9 mouse cellular contexts compared by ENCODE assay signal in genomic region chr3:79285097-79285675, GRCm38 (mm10). TPM values are rescaled to one million over a fixed set of nuclear protein-coding genes. Genes with fewer than 3 reads are reported as not detected.
A peak's percentile ranks its signal among the peaks of the same experiment; 100 is the strongest.
DNase-seq lines count a peak whose midpoint lies in the region; ATAC-seq and TF ChIP-seq lines count a peak whose summit lies in the region.
"Had no signal": no experiment of that assay in that cellular context is flagged by ENCODE, and none has a peak within 500 bp of the region (broad histone marks: within the 10 kb centered on the region; RNA-seq: fewer than 3 reads in every experiment).

No protein-coding gene starts in this region.

- peaks cover 14% of the 10 kb centered on the region for H3K4me1 ChIP-seq in lung, adult 2 months (ENCODE audit: control insufficient read depth, insufficient read depth, low read length)
- H3K4me1 ChIP-seq in cortical plate, adult 2 months (ENCODE audit: control insufficient read depth, insufficient read depth, low read length), result peaks cover 11% of the 10 kb centered on the region; the same call in 1 of the 2 replicates
- H3K4me1 ChIP-seq in hindbrain, embryonic 12.5 days, result peaks cover 28% of the 10 kb centered on the region
- peaks cover 46% of the 10 kb centered on the region for H3K4me1 ChIP-seq in midbrain, embryonic 10.5 days

- no peak for TF ChIP-seq CTCF in lung, adult 2 months (IDR thresholded peaks at IDR 0.05; ENCODE audit: insufficient read depth, low read length)
- no peak for TF ChIP-seq CTCF in cortical plate, adult 2 months (IDR thresholded peaks at IDR 0.05; ENCODE audit: extremely low read depth, insufficient read depth, low read length)

- no peak for DNase-seq in lung, adult 2 months
- DNase-seq in lung, postnatal 14 days, result no peak
- no peak for DNase-seq in midbrain, embryonic 10.5 days (ENCODE audit: low spot score)
- DNase-seq in adrenal gland, adult 8-10 months, result no peak
- no peak for DNase-seq in spleen, postnatal 36 days (ENCODE audit: low spot score in 2 of 2)

- peak overlapping the region; percentile 64 for H3K4me3 ChIP-seq in lung, adult 2 months (replicated peaks; ENCODE audit: extremely low read depth, low read depth, low read length)
- H3K4me3 ChIP-seq in cortical plate, adult 2 months (ENCODE audit: insufficient read depth, low read length), result peak overlapping the region; percentile 94
- H3K4me3 ChIP-seq in hindbrain, embryonic 12.5 days, result peak overlapping the region; percentile 77
- H3K4me3 ChIP-seq in midbrain, embryonic 10.5 days, result peak overlapping the region; percentile 93

- H3K27ac ChIP-seq in cortical plate, adult 2 months (ENCODE audit: insufficient read depth, low read length), result no peak overlapping the region
- no peak overlapping the region for H3K27ac ChIP-seq in hindbrain, embryonic 12.5 days
- no peak overlapping the region for H3K27ac ChIP-seq in midbrain, embryonic 10.5 days (replicated peaks)

- H3K9me3 ChIP-seq in hindbrain, embryonic 12.5 days (replicated peaks), result no peaks in the 10 kb centered on the region
- no peaks in the 10 kb centered on the region for H3K9me3 ChIP-seq in midbrain, embryonic 10.5 days (replicated peaks)

- no peak for TF ChIP-seq POLR2A in lung, adult 2 months (IDR thresholded peaks at IDR 0.05; ENCODE audit: borderline replicate concordance, extremely low read depth, low read depth, low read length)
- TF ChIP-seq POLR2A in cortical plate, adult 2 months (IDR thresholded peaks at IDR 0.05; ENCODE audit: extremely low read depth, insufficient read depth, low read length), result no peak

- H3K36me3 ChIP-seq in hindbrain, embryonic 12.5 days, result no peaks in the 10 kb centered on the region
- no peaks in the 10 kb centered on the region for H3K36me3 ChIP-seq in midbrain, embryonic 10.5 days

- no peak for ATAC-seq in hindbrain, embryonic 12.5 days (ENCODE audit: low FRiP score)
- no peak for ATAC-seq in erythroid progenitor cell, adult 5-6 weeks (replicated peaks; ENCODE audit: low FRiP score, poor library complexity, severe bottlenecking)

- 34% methylated on average over 13 of the region's 13 CpGs for WGBS in lung, adult 2 months
- WGBS in hindbrain, embryonic 12.5 days, result 59% methylated on average over 13 of the region's 13 CpGs
- 77% methylated on average over 13 of the region's 13 CpGs for WGBS in midbrain, embryonic 10.5 days

- H3K9ac ChIP-seq in hindbrain, embryonic 12.5 days, result peak overlapping the region; percentile 94

- H3K4me2 ChIP-seq in hindbrain, embryonic 12.5 days (replicated peaks), result peak overlapping the region; percentile 91

- peaks cover 9% of the 10 kb centered on the region for H3K27me3 ChIP-seq in hindbrain, embryonic 12.5 days
- H3K27me3 ChIP-seq in midbrain, embryonic 10.5 days (ENCODE audit: low read depth, poor library complexity, severe bottlenecking), result peaks cover 26% of the 10 kb centered on the region

RNA-seq across cellular contexts. Expression of gene Rapgef2, which starts 1.1 kb away (rescaled TPM):
- 14.3 and 17.3 TPM in 2 replicates for polyA plus RNA-seq in lung, adult 2 months (2012; rRNA removed)
- polyA plus RNA-seq in cortical plate, adult 2 months (2012; rRNA removed), result 45.3 and 50.9 TPM in 2 replicates
- 12.1 and 12.4 TPM in 2 replicates for polyA plus RNA-seq in hindbrain, embryonic 12.5 days (2016; fragmentation: Nextera tagmentation; extraction: Ambion mirVana)
- 3.9 and 5.0 TPM in 2 replicates for polyA plus RNA-seq in midbrain, embryonic 10.5 days (2016; fragmentation: Nextera tagmentation; extraction: Ambion mirVana)
- 10 to 100 TPM; 21.3 to 32.2 (median 26.2) TPM for total RNA-seq in adrenal gland, adult 8-10 months (2022)
- total RNA-seq in erythroid progenitor cell, adult 5-6 weeks (2015; ENCODE audit: low replicate concordance), result 2.1 and 7.6 TPM in 2 replicates
- total RNA-seq in erythroid progenitor cell, adult 5-6 weeks (2017; ENCODE audit: low replicate concordance), result 0.38 and 2.8 TPM in 2 replicates

RNA-seq across cellular contexts. Expression of gene Gm17359, which starts 51.3 kb away (rescaled TPM):
- polyA plus RNA-seq in lung, adult 2 months (2012; rRNA removed), result not detected in 2 replicates
- polyA plus RNA-seq in cortical plate, adult 2 months (2012; rRNA removed), result not detected in 2 replicates
- 0.12 and 0.25 TPM in 2 replicates for polyA plus RNA-seq in hindbrain, embryonic 12.5 days (2016; fragmentation: Nextera tagmentation; extraction: Ambion mirVana)
- polyA plus RNA-seq in midbrain, embryonic 10.5 days (2016; fragmentation: Nextera tagmentation; extraction: Ambion mirVana), result 0.14 TPM in 1 of 2 replicates, not detected in the other
- not detected for total RNA-seq in adrenal gland, adult 8-10 months (2022)
- not detected in 2 replicates for total RNA-seq in erythroid progenitor cell, adult 5-6 weeks (2015; ENCODE audit: low replicate concordance)
- not detected in 2 replicates for total RNA-seq in erythroid progenitor cell, adult 5-6 weeks (2017; ENCODE audit: low replicate concordance)
- total RNA-seq: left cerebral cortex, adult 18-20 months had no signal
